Mouse (Mus musculus) heart, adult 9 months (tissue): ENCODE measurements at regions not wholly inside any gene's neighbourhood (a gene's known extent, or its start where the extent isn't known, plus 50 kb on each side); places are given as distances from the start of the nearest gene placed in this dataset.

Experiments used
- DNase-seq, 2 experiments: peaks; one replicate each; pipeline ENCODE4 v3.0.0; 2022; ENCODE audit warnings: low spot score in 2 of 2

DNA sequence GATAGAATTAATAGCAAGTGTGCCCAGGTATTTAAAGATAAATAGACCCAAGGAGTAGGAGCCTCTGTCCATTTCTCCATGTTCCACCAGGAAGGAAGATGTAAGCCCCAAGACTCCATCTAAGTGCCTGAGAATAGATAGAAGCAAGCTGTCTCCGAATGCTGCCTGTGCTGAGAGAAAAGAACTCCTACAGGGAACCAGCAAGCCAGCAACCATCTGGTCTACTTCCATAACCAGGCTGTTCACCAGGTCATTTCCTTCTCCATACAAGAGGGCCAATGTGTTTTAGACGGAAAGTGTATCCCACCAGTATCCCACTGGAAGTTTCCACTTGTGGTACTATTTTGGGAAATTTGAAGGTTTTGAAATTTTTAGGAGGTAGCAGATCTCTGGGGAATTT is 418.4 kb upstream of the Camk1g start:
- no peak for DNase-seq

DNA sequence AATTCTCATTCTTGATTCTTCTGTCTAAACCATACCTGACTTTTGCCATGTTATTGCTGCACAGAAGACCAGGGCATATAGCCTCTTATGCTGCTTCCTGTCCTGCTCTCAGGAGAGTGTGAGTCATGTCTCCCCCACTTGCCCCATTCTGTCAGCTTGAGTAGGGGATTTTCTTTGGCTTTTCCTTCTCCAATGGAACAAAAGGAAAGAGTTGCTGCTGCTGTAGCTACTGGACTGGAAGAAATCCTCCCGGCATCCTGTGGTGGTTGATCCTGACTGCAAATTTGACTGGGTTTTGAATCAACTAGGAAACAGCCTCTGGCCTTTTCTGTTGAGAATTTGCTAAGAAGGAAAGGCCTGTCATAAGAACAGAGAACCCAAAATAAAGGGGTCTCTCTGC is 417.3 kb upstream of the Camk1g start:
- DNase-seq = no peak

DNA sequence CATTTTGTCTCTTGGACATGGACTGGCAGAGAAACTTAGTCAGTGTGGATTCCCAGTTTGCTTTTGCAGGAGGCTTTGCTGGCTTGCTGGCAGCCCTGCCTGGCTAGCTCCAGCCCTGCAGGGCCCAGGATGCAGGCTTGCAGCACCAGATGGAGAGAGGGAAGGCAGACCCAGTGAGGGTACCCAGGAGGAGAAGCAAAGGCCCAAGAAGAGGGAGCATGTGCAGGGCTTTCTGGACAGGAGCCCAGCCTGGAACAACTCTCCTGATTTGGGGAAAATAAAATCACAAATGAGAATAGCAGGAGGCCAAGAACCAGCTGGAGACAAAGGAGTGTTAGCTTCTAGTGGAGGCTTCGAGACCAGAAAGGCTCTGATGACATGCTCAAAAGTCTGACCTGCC is 414.9 kb upstream of the Camk1g start:
- no peak for DNase-seq

DNA sequence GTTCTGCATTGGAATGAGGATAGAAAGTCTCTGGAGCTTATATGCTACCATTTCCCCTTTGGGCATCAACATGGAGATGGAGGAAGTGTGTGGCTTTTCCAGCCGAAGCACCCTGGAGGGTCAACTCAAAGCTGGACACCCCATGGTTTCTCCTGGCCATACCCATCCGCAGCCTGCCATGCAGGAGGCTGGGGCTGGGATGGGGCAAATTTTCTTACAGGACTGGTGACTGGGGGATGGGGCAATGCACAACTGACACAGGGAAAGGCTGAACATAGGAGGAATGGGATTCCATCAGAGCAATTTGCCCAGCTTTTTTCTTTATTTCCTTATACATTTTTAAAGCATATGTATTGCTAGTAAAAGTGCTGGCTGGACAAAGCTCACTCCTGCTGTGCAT is 414.4 kb upstream of the Camk1g start:
- DNase-seq = no peak

DNA sequence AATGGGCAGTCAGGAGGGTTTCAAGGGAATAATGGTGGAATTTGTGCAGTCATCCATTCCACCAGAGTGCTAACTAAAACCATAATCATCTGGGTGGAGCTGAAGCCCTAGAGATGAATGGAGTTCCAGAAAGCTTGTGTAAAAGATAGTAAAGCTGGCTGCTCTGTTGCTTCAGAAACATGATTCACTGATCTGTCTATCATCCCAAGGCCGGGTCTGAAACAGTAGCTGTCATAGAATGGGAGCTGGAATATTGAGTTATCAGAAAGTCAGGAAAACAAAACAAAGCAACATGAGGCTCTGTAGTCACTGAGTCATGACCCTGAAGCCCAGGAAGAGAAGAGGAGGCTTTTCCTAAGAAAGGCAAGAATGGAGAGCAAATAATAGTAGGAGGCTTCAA is 408.1 kb upstream of the Camk1g start:
- DNase-seq = no peak

DNA sequence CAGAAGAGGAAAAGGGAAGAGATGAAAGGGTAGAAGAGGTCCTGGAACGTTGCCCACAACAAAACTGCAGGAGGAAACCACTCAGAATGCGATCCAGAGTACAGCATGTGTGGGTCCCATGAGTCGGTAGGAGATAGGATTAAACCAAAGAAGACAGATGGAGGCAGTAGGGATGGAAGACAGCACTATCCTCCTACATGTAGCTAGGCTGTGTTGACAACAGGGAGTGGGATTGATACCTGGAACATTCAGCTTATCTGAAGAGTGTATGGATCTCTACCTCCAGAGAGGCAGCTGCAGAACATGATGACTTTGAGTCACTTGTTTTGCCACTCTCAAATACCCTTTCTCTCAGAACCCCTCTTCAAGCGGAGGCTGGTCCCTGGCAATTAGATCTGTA is 399.4 kb upstream of the Camk1g start:
- DNase-seq = no peak

DNA sequence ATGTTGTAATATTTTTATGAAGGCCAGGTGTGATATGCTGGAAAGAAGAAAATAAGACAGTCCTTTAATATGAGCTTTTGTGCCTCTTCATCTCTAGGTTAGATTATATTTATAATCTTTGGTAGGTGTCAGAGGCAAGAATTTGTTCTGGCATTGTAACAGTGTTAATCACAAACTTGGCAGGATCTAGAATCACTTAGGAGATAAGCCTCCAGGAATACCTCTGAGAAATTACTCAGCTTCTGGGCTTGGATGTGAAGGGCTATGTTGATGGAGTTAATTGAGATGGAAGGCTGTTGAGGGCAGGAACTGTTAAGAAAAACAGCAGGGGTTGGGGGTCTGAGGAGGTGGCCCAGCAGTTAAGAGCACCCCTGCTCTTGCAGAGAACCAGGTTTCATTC is 394.0 kb upstream of the Camk1g start:
- DNase-seq = no peak

DNA sequence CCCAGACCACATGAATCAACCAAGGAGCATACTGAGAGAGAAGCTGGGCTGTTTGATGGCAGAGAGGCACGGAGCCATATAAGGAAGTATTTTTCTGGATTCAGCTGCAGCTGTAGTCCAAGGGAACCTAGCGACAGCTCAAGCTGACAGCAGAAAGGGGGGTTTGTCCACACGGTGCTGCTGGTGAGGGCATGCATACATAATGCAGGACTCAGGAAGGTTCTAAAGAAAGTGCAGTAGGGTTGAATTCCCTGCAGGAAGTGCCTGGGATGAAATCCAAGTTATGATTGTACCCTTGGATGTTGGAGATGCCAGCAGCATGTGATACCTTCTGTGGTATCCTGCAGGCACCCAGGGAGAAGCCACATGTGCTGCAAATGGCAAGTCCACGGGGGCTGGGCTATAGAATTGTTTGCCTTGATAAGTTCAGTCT is 381.7 kb upstream of the Camk1g start:
- DNase-seq = no peak

DNA sequence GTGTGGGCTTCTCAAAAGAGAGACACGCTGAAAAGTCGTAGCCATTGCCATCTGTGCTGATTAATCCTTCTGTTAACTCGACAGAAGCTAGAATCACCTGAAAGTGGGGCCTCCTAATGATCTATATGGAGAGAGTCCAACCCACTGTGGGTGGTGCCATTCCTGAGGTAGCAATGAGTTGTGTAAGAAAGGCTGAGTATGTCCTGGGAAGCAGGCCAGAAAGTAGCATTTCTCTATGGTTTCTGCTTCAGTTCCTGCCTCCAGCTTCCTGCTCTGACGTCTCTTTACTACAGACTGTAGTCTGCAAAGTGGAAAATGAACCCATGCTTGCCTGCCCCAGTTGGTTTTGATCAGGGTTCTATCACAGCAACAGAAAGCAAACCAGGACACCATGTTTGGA is 380.8 kb upstream of the Camk1g start:
- no peak for DNase-seq

DNA sequence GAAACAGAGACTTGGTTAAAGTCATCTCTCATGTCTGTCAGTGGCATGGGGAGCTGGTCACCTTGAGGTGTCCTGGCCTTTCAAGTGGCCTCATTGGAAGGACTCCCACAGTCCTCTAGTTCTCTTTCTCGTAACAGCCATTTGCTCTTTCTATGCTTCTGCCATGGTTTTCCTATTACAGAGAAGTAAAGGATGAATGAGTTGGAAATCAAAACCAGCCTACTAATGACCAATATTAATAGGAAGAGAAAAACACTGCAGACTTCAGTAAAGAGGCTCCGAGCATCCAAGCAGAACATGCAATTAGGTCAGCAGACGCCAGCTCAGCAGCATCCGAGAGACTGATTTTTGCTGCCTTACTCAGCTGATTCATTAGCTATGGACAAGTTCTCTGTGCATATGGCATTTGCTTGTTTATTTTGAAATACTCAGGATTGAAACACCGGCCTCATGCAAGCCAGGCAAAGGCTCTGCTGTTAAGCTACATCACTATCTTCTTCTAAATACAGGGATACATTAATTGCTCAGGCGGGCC is 377.4 kb upstream of the Camk1g start:
- no peak for DNase-seq

DNA sequence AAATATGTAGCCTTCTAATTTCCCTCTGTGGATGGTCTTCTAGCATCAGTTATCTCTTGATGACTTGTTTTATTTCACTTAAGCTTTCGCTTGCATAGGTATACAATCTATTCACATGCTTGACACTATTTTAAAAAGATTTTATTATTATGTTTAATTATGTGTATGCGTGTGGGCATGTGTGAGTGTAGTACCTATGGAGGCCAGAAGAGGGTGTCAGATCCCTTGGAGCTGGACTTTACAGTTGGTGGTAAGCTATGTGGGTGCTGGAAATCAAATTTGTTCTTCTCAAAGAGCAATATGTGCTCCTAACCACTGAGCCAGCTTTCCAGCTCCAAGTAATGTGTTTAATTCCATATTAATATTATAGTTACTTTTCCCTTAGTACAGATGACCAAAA is 372.6 kb upstream of the Camk1g start:
- DNase-seq = no peak

DNA sequence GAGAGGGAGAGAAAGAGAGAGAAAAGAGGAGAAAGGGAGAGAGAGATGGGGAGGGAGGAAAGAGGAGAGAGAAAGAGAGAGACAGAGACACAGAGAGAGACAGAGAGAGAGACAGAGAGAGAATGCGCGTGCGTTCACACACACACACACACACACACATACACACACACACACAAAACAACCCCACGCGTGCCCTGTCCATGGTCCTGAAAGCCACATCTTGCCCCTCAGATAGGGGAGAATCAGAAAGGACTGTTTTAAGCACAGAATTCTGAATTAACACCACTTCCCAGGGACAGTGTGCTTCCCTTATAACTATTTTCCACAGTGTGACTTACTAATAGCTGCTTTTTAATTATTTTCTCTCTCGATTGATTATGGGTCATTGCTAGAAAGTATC is 368.7 kb upstream of the Camk1g start:
- DNase-seq = no peak

DNA sequence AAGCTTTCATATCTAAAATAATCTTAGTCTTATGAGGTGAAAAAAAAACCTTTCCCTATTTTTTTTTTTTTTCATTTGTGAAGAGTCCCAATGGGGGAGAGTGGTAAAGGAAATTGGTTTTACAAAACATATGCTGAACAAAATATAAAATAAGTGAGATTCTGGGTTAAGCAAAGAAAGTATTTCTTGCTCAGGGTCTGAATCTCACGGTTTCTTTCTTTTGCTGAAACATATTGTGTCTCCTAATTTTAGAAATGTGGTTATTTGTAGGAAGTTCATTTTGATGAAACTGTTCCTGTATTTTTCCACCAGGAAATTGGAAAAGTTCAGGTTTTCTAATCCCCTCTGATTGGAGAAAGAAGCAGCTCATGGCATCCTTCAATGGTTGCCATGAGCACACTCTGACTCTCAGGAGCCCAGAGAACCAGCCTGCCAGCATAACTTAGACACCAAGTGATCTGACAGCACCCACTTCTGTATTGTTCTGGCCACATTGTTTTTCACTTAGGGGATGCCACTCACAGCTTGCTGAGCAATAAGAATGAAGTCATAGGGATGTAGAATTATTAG is 365.9 kb upstream of the Camk1g start:
- no peak for DNase-seq

DNA sequence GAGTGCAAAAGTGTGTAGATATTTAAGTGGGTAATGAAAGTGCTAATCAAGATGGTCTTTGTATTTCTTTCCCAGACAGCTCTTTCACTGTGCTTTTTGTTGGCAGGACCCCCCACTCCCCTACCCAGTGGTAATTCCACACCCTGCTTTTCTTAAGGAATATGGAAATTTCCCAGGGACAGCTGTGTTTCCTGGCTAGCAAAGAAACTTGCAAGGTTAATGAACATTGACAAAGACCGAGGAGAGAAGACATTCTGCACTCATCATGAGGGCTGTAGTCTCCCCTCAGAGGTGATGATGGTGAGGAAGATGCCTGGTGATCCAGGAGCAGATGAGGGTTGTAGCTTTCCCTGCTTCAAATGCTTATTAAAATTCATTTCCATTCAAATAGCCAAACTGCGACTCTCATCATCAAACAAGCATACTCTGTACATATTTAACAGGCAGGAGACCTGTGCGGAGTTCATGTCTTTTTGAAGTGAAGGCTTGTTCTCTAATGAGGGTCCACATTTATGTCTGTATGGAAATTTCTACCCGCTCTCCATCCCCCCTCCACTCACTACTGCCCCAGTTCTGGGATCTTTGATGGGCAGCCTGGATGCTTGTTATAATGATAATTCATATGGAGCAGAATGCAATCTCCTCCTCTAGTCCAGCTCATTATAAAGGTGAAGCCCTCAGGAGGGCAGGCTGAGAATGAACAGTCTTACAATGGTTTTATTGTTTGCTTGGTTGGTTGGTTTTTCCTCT is 364.1 kb upstream of the Camk1g start:
- DNase-seq = no peak

DNA sequence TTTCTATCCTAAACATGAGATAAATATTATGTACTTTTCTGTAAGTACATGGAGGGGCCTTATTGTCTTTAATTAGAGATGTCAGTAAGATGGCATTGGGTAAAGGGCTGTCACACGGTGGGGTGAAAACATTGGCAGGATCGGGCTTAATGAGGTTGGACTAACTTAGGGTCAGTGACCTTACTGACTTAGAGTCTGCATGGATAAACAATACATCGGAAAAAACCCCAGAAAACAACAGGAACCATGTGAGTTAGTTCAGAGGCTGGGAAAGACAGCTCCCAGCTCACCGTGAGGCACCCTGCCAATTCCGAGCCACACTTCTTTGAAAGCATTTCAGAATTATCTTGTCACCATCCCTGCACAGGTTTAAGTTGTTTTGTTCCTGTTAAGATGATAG is 363.3 kb upstream of the Camk1g start:
- DNase-seq = no peak

DNA sequence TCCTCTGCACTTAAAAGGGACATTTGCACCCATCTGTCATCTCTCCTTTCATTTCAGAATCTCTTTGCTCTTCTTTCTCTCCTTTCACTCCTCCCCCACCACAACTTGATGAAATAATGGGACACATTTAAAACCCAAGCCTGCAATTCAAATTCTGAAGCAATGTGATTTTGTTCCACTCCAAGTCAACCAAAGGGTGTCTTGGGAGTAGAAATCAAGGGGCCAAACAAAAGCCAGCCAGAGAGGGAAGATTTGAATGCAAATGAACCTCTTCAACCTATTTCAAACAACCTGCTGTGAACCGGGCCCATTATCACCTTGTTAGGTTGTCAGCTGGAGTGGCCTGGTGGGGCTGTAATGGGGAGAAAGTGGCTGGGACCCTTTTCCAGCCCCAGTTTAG is 362.0 kb upstream of the Camk1g start:
- no peak for DNase-seq

DNA sequence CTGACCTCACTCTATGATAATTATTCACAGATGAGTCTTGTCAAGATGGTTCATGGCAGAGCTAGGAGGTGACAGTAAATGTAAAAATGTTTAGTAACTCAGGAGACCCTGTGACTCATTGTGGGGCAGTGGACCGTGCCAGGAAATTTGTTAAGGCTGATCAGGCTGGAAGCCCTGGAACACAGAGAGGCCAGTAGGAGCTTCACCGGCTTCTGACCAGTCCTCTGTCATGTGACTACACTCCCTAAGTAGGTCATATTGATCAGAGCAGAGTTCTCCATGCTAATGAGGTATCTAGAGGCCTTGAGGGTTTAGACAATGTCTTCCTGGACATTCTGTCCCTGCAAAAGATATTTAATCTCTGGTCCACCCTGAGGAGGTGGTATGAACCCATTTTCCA is 351.8 kb upstream of the Camk1g start:
- no peak for DNase-seq

DNA sequence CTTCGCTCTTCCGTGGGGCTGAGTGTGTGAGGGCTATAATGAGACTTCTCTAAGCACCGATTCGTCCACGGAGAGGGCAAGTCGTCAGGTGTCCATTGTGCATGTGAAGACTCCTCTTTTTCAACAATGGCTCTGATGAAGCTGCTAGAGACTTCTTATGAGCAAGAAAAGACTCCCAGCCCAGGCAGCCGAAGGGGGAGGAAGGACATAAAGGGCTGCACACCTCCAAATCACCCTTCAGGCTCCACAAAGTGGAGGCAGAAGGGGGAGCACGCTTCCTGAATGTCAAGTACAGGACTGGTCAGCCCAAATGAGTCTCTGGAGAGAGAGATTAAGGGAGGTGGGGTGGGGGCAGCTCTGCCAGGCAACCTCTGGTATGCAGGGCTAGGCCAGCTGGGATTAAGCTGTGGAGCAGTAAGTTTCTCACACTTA is 350.3 kb upstream of the Camk1g start:
- DNase-seq = no peak

DNA sequence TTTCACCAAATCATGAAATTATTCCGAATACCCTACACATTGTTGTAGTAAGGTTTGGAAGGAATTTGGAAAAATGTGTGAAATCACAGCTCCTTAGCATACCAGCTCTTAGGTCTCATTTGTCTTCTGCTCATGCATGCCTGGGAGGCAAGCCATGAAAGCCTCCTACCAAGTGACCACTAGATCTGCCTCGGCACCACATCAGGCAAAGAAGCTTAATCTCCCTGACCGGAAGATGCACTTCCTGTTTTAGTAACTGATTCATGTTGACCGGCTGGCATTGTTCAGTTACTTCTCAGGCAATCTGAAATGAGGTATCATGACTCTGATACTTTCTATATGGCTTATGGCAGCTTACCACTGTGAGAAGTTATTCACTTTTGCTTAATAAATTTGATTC is 345.2 kb upstream of the Camk1g start:
- no peak for DNase-seq

DNA sequence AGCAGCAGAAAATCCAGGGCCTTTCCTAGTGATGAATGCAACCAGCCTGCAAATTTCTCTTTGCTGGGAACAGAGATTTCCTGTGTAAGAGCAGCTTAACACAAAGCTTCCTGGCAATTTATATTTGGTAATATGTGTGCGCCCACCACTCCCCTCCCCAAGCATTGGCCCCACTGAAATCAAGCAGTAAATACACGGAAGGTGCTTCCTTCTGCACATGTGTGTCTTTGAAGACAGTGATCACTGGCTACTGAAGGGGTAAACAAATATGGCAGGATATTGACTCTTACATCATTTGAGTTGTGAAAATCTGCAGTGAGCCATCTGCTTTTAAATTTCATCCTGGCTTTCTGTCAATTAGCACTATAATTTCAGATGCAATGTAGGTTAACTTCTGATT is 344.5 kb upstream of the Camk1g start:
- no peak for DNase-seq

DNA sequence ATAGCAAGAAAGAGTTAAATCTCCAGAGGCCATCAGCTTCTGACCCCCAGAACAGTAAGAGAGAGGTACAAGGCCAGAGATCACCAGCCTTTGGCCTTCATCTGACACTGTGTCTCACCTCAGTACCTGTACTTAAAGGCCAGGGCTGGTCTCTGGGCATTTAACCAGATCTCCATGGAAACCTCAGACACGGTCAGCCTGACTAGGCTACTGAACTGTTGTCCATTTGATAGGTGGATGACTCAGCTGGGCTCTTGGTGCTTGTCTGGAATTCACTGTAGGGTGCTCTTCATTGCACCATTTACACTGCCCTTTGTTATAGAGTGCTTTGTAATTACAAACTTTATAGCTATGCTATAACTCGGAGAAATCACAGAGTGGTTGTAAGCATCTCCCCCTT is 335.1 kb upstream of the Camk1g start:
- DNase-seq = no peak

DNA sequence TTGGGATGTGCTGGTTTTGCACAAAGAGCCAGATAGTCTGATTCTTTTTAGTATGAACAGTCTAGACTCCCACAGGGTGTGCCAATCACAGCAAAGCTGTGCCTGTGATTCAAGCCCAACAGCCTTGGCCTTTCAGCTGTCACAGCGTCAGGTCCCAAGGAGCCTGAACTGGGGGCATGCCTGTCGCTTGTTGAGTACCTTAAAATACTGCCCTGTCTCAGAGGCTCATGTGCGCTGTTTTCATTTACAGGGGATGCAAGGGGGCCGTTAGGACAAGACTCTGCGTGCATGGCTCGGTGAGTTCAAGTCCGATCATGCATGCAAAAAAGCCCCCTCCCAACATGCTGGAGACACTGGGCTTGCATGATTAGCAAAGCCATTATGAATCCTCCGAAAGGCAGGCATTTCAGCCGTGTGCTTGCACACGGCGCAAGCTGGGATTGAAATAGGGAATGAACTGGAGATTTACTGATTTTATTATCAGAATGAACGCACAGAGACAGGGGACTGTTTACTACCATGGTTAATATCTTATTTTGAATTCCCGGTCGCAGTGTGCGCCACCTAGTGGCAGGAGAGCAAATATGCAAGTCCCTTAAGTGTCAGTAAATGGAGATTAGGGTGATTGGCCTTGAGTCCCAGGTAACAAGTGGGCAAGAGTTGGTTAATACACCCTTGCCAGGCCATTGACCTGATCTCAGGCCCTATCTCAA is 332.8 kb upstream of the Camk1g start:
- DNase-seq = peak; percentile 10 to 24

DNA sequence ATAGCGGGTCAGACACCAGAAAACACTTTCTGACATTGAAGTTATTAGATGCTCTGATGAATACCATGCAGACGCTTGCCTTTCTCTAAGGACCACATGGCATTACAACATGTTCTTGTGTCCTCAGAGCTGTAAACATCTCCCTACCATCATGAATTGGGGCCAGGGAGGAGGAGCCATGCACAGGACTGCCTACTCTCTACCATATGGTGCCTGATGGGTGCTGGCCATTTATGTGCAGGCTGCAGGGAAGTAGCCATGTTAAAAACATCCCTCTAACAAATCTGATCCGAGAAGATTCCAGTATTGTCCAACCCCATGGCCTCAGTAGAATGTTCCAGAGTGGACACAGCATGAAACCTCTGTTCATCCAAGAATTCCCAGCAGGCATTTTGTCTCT is 330.1 kb upstream of the Camk1g start:
- no peak for DNase-seq
